Mouse (Mus musculus) intestine, postnatal 0 days (tissue): ENCODE data around the gene Fam229b. TPM values are rescaled to one million over a fixed set of nuclear protein-coding genes. Genes with fewer than 3 reads are reported as not detected.

Experiments
- ATAC-seq: fragments of 200-750 bp; cut with Nextera tagmentation; 2 replicates; pipeline ENCODE4 v1.8.0; 2017; ENCODE audit warnings: mild to moderate bottlenecking, moderate TSS enrichment, moderate library complexity
- H3K27ac ChIP-seq: fragments of 300-500 bp; sonication (generic); 2 replicates; pipeline ENCODE4 v1.5.1; 2014; ENCODE audit warnings: mild to moderate bottlenecking, low read depth, low read length, moderate library complexity
- H3K27me3 ChIP-seq: fragments of 300-500 bp; sonication (generic); replicated peaks from 2 replicates; pipeline ENCODE4 v1.6.1; 2014; ENCODE audit warnings: low read length, mixed read lengths; ENCODE audit not compliant: control insufficient read depth, insufficient read depth
- H3K36me3 ChIP-seq: fragments of 300-500 bp; sonication (generic); 2 replicates; pipeline ENCODE4 v1.6.1; 2014; ENCODE audit warnings: mild to moderate bottlenecking, moderate library complexity; ENCODE audit not compliant: control insufficient read depth, insufficient read depth
- H3K4me1 ChIP-seq: fragments of 300-500 bp; sonication (generic); replicated peaks from 2 replicates; pipeline ENCODE4 v1.6.1; 2014; ENCODE audit warnings: antibody characterized with exemption, low read length, mixed read lengths; ENCODE audit not compliant: control insufficient read depth, insufficient read depth
- H3K4me2 ChIP-seq: fragments of 300-500 bp; sonication (generic); replicated peaks from 2 replicates; pipeline ENCODE4 v1.6.1; 2014; ENCODE audit warnings: low read depth, mild to moderate bottlenecking, moderate library complexity
- H3K4me3 ChIP-seq: fragments of 300-500 bp; sonication (generic); 2 replicates; pipeline ENCODE4 v1.5.1; 2014; ENCODE audit warnings: low read depth, low read length
- H3K9ac ChIP-seq: fragments of 300-500 bp; sonication (generic); 2 replicates; pipeline ENCODE4 v1.6.1; 2014; ENCODE audit warnings: mild to moderate bottlenecking, low read depth, low read length
- H3K9me3 ChIP-seq: fragments of 300-500 bp; sonication (generic); 2 replicates; pipeline ENCODE4 v1.6.1; 2016; ENCODE audit warnings: mixed run types; ENCODE audit not compliant: control insufficient read depth
- CTCF ChIP-seq: sonication (generic); IDR thresholded peaks from 2 replicates; pipeline ENCODE4 v1.5.1; 2016; ENCODE audit warnings: low read depth, mild to moderate bottlenecking, control low read depth, antibody characterized with exemption, moderate library complexity
- WGBS: fragments of 180-500 bp; shearing (Covaris S2); extraction: QIAGEN DNeasy Blood & Tissue Kit; methylation state at CpG from one replicate; pipeline ENCODE4 v1.1.7; 2014; 5-methylcytosine and 5-hydroxymethylcytosine counted together
- polyA plus RNA-seq: library from polyadenylated mRNA; unstranded; fragments of >200 nt; fragmentation: Nextera tagmentation; extraction: Ambion mirVana; gene quantifications from 2 replicates; pipeline ENCODE4 v1.2.1, GENCODE M21; 2015

Gene Fam229b
- polyA plus RNA-seq, 1 experiment from 2014 or later = 2.6 TPM

DNA sequence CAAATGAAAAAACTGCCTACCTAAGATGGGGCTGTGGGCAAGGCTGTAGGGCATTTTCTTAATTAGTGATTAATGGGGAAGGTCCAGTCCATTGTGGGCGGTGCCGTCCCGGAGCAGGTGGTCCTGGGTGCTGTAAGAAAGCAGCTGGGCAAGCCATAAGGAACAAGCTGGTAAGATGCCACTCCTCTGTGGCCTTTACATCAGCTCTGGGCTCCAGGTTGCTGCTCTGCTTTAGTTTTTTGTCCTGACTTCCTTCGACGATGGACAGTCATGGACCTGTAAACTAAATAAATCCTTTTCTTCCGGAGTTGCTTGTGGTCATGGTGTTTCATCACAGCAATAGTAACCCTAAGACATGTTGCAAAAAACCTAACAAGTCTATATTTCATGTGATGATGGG lies 37.0 kb upstream of the Fam229b start:
- peak overlapping the region; percentile 87 for H3K4me2 ChIP-seq
- WGBS = 8% methylated on average over 6 of the region's 6 CpGs
- no peaks in the 10 kb centered on the region for H3K36me3 ChIP-seq
- ATAC-seq = no peak
- H3K27ac ChIP-seq = no peak overlapping the region
- no peak overlapping the region for H3K4me3 ChIP-seq
- no peaks in the 10 kb centered on the region for H3K9me3 ChIP-seq
- no peaks in the 10 kb centered on the region for H3K4me1 ChIP-seq
- no peaks in the 10 kb centered on the region for H3K27me3 ChIP-seq
- no peak overlapping the region for H3K9ac ChIP-seq
- TF ChIP-seq CTCF = no peak

DNA sequence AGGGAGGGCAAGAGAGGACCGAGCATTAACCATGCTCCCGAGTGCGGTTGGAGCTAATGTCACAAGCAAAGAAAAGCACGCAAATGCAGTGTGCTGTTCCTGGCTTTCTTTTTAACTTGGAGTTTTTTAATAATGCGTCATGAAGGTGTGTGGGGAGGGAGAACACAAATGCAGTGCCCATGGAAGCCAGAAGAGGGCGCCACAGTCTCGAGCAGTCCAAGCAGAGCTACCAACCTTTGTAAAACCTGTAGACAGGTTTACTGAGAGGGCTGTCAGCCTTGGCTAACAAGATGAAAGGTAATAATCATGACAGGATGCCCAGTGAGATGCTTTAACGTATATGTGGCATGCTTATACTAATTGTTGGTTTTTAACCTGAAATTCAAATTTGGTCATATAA lies 36.5 kb upstream of the Fam229b start:
- peak; percentile 88 for TF ChIP-seq CTCF
- H3K9ac ChIP-seq = no peak overlapping the region
- H3K4me3 ChIP-seq = no peak overlapping the region

DNA sequence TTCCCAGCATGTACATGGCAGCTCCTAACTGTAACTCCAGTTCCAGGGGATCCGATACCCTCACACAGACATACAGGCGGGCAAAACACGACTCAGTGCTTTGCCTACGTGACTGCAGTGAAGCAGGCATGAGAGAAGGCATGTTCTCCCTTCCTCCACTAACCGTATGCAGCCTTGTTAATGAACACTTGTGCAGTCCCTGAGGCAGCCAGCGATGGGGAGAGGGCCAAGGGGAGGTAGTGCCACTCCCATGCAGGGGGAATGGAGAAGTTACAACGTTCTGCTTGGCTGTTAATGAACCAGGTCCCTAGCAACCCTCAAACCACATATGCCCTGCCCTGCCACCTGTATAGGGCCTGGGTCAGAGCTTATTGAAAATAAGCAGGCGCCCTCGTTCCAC lies 35.9 kb upstream of the Fam229b start:
- Histone ChIP-seq H3K27me3 (no peaks in the 10 kb centered on the region), H3K9ac (no peak overlapping the region), H3K36me3 (no peaks in the 10 kb centered on the region), H3K27ac (no peak overlapping the region), H3K4me2 (no peak overlapping the region; the same call in 1 of the 2 replicates), H3K4me1 (no peaks in the 10 kb centered on the region), H3K9me3 (no peaks in the 10 kb centered on the region), H3K4me3 (no peak overlapping the region)
- no peak for TF ChIP-seq CTCF
- WGBS = 61% methylated on average over 9 of the region's 9 CpGs
- no peak for ATAC-seq

More for the DNA sequence above, 36.5 kb upstream of the Fam229b start:
- Histone ChIP-seq H3K27me3 (no peaks in the 10 kb centered on the region), H3K27ac (no peak overlapping the region), H3K4me2 (peak overlapping the region; percentile 32; the same call in 1 of the 2 replicates), H3K9me3 (no peaks in the 10 kb centered on the region), H3K4me1 (no peaks in the 10 kb centered on the region), H3K36me3 (no peaks in the 10 kb centered on the region)
- WGBS = 19% methylated on average over 8 of the region's 8 CpGs
- no peak for ATAC-seq

DNA sequence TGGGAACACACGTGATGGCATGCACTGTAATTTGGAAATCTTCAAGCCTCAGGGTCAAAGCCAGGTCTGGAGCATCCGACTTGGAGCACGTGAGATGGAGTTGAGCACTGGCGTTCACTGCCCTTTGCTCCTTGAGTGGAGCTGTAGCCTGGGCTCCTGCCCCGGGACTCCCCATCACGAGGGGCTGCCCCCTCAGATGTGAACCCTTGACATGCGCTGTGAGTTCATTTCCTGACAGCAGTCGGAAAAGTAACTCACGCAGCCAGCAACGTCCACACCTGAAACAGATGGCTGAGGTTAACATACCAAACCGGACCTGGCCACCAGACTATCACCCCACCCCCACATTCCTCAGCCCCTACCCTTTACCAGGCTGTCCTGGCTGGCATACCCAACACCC lies 33.9 kb upstream of the Fam229b start:
- Histone ChIP-seq H3K4me3 (no peak overlapping the region), H3K27me3 (no peaks in the 10 kb centered on the region), H3K36me3 (no peaks in the 10 kb centered on the region), H3K27ac (no peak overlapping the region), H3K4me1 (no peaks in the 10 kb centered on the region), H3K9me3 (no peaks in the 10 kb centered on the region), H3K4me2 (no peak overlapping the region), H3K9ac (no peak overlapping the region)
- no peak for ATAC-seq
- whole genome bisulfite sequencing = 79% methylated on average over 11 of the region's 11 CpGs
- TF ChIP-seq CTCF = no peak

DNA sequence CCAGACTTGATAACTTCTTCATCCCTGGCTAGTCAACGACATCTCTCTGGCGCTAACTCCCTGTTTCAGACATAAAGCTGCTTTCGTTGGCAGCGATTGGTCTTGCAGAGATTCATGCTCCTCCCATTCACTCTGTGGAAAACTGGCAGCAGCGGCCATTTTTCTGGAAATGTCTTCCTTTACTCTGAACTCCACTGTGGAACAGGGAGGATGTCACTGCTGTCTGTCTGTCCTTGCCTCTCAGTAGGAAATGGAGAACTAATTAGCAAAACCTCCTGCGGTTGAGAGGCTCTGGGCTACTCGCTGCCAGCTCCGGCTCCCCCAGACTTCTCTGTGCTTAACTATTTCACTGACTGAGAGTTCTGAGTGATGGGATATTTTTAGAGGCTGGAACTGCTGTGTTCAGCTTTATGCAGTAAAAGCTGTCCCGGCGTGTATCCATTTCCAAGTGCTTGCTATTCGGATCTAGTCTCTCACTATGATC lies 32.0 kb upstream of the Fam229b start:
- Histone ChIP-seq H3K9me3 (no peaks in the 10 kb centered on the region), H3K9ac (no peak overlapping the region), H3K27ac (peak overlapping the region; percentile 37; the same call in 1 of the 2 replicates), H3K27me3 (no peaks in the 10 kb centered on the region), H3K4me3 (no peak overlapping the region), H3K36me3 (no peaks in the 10 kb centered on the region), H3K4me1 (no peaks in the 10 kb centered on the region), H3K4me2 (0 out of 2 replicates have a peak overlapping the region, but pooled peaks have one; percentile 17)
- ATAC-seq = no peak
- no peak for TF ChIP-seq CTCF
- 30% methylated on average over 11 of the region's 11 CpGs for WGBS

DNA sequence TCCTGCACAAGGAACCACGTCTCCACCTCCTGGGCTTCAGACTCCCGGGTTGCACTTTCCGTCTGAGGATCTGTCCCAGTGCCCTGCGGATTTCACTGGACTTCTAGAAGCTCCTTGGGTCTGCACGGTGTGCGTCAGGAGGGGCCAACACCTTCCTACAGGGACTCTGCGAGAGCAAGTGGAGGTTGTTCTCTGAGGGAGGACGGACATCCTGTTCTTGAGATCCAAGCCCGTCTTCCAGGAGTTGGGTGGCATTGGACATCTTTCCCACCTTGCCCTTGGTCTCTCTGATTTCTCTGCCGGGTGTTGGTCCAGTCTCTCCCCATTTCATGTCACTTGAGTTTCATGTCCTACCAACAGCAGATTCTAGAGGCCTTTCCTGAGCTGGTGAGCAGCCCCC lies 30.0 kb upstream of the Fam229b start, which contains the start of gene Ccn6:
Ccn6 (minus strand) TSS at position 101 of the 400 bp plus-strand sequence.
- Histone ChIP-seq H3K27ac (no peak within 1 kb of the TSS), H3K4me3 (no peak within 1 kb of the TSS), H3K36me3 (no peaks in the 10 kb centered on the region), H3K9me3 (no peaks in the 10 kb centered on the region), H3K4me2 (peak within 1 kb of the TSS; percentile 43; the same call in 1 of the 2 replicates), H3K9ac (no peak within 1 kb of the TSS), H3K4me1 (no peaks in the 10 kb centered on the region), H3K27me3 (no peaks in the 10 kb centered on the region)
- no peak for ATAC-seq
- WGBS = 85% methylated on average over 10 of the region's 10 CpGs
- no peak for TF ChIP-seq CTCF
